Mouse (Mus musculus) spleen, adult 2 months (tissue): ENCODE measurements around the gene Timm44. TPM values are rescaled to one million over a fixed set of nuclear protein-coding genes. Genes with fewer than 3 reads are reported as not detected.

Experiments used
- DNase-seq, 2 experiments: peaks; one replicate each; pipeline versions ENCODE4 v3.0.0 to v3.0.0-alpha.2; 2012 to 2021; ENCODE audit warnings: low spot score in 2 of 2, low read depth in 1 of 2
- H3K27ac ChIP-seq: fragments of 200-500 bp; 2 replicates; pipeline ENCODE4 v1.5.1; 2012; ENCODE audit warnings: low read length, inconsistent platforms; ENCODE audit not compliant: insufficient read depth
- H3K27me3 ChIP-seq: fragments of 200-500 bp; 2 replicates; pipeline ENCODE4 v1.6.1; 2012; ENCODE audit warnings: mild to moderate bottlenecking, moderate library complexity, low read length, inconsistent platforms; ENCODE audit not compliant: control insufficient read depth, insufficient read depth
- H3K36me3 ChIP-seq: fragments of 200-500 bp; 2 replicates; pipeline ENCODE4 v1.6.1; 2012; ENCODE audit warnings: mild to moderate bottlenecking, low read length, inconsistent platforms; ENCODE audit not compliant: control insufficient read depth, insufficient read depth
- H3K4me1 ChIP-seq: fragments of 200-500 bp; 2 replicates; pipeline ENCODE4 v1.6.1; 2011; ENCODE audit warnings: inconsistent platforms; ENCODE audit not compliant: control insufficient read depth, insufficient read depth, insufficient read length
- H3K4me3 ChIP-seq: fragments of 200-500 bp; 2 replicates; pipeline ENCODE4 v1.5.1; 2011; ENCODE audit warnings: mild to moderate bottlenecking, inconsistent platforms; ENCODE audit not compliant: insufficient read depth, insufficient read length; ENCODE audit errors: extremely low read depth
- CTCF ChIP-seq: fragments of 200-500 bp; IDR thresholded peaks from 2 replicates; pipeline ENCODE4 v1.5.1; 2011; ENCODE audit warnings: mild to moderate bottlenecking, inconsistent platforms; ENCODE audit not compliant: insufficient read depth, insufficient read length, insufficient replicate concordance; ENCODE audit errors: extremely low read depth
- POLR2A ChIP-seq: fragments of 200-500 bp; IDR thresholded peaks from 2 replicates; pipeline ENCODE4 v1.6.1; 2011; ENCODE audit warnings: low read depth, low read length, inconsistent platforms
- WGBS: fragments of 180-500 bp; shearing (Covaris S2); methylation state at CpG from one replicate; pipeline ENCODE4 v1.1.7; 2018; 5-methylcytosine and 5-hydroxymethylcytosine counted together
- polyA plus RNA-seq: library from polyadenylated mRNA; depleted of rRNA; stranded (reverse); fragments of >200 nt; gene quantifications from 2 replicates; pipeline ENCODE4 v1.2.3, GENCODE M21; 2012

Gene Timm44
- polyA plus RNA-seq, 1 experiment, result 42.1 TPM

- Histone ChIP-seq H3K4me1 (peaks cover 6% of the 10 kb centered on the region; the same call in 1 of the 2 replicates), H3K4me3 (peak within 1 kb of the TSS; percentile 92), H3K27me3 (no peaks in the 10 kb centered on the region), H3K36me3 (peaks cover 7% of the 10 kb centered on the region), H3K27ac (peak within 1 kb of the TSS; percentile 94)
- TF ChIP-seq CTCF (peak; percentile 38; the same call in 1 of the 2 replicates), POLR2A (peak; percentile 50)
- under 1% methylated on average over 70 of the region's 71 CpGs for WGBS
- peak; percentile 98 to 99 for DNase-seq
Measured at GRCm38 (mm10) chr8:4238434-4239192, 37.1 kb downstream of the Timm44 start, which contains the start of the genes Map2k7 and Gm49320. Gene Map2k7, plus strand, starts transcription at chr8:4238740. Gene Gm49320, plus strand, starts transcription at chr8:4238865.

- 21% methylated on average over 15 of the region's 15 CpGs for WGBS
- DNase-seq, result no peak
- TF ChIP-seq CTCF (no peak), POLR2A (no peak)
- Histone ChIP-seq H3K27me3 (no peaks in the 10 kb centered on the region), H3K4me3 (peak overlapping the region; percentile 77), H3K27ac (peak overlapping the region; percentile 85), H3K4me1 (peaks cover 6% of the 10 kb centered on the region; the same call in 1 of the 2 replicates), H3K36me3 (0 out of 2 replicates have a peak, but pooled peaks cover 2% of the 10 kb centered on the region)
Measured at GRCm38 (mm10) chr8:4237814-4238433, 37.8 kb downstream of the Timm44 start.

GRCm38 (mm10) chr8:4230612-4231351 lies 44.9 kb downstream of the Timm44 start:
- WGBS, result 72% methylated on average over 10 of the region's 10 CpGs
- no peak for DNase-seq
- Histone ChIP-seq H3K36me3 (no peaks in the 10 kb centered on the region), H3K27me3 (peaks cover 3% of the 10 kb centered on the region; the same call in 1 of the 2 replicates), H3K27ac (no peak overlapping the region), H3K4me1 (no peaks in the 10 kb centered on the region), H3K4me3 (no peak overlapping the region)
- no peak for TF ChIP-seq POLR2A
- TF ChIP-seq CTCF, result no peak

- no peak for TF ChIP-seq POLR2A
- TF ChIP-seq CTCF, result no peak
- Histone ChIP-seq H3K27me3 (peaks cover 3% of the 10 kb centered on the region; the same call in 1 of the 2 replicates), H3K4me1 (no peaks in the 10 kb centered on the region), H3K36me3 (no peaks in the 10 kb centered on the region), H3K27ac (no peak overlapping the region), H3K4me3 (no peak overlapping the region)
- no peak for DNase-seq
- WGBS, result 82% methylated on average over 5 of the region's 5 CpGs
Measured at GRCm38 (mm10) chr8:4229784-4230183, 45.9 kb downstream of the Timm44 start.

- Histone ChIP-seq H3K4me3 (no peak overlapping the region), H3K27ac (no peak overlapping the region), H3K36me3 (no peaks in the 10 kb centered on the region), H3K4me1 (no peaks in the 10 kb centered on the region), H3K27me3 (peaks cover 3% of the 10 kb centered on the region; the same call in 1 of the 2 replicates)
- DNase-seq, result no peak
- WGBS, result 88% methylated on average over 4 of the region's 4 CpGs
- no peak for TF ChIP-seq POLR2A
- TF ChIP-seq CTCF, result no peak
Measured at GRCm38 (mm10) chr8:4227919-4228318, 47.8 kb downstream of the Timm44 start.

- no peaks in the 10 kb centered on the region for H3K36me3 ChIP-seq
- 19% methylated on average over 33 of the region's 33 CpGs for WGBS
- no peak for TF ChIP-seq POLR2A
- no peak for TF ChIP-seq CTCF
- no peaks in the 10 kb centered on the region for H3K4me1 ChIP-seq
- no peak within 1 kb of the TSS for H3K4me3 ChIP-seq
- peaks cover 3% of the 10 kb centered on the region; the same call in 1 of the 2 replicates for H3K27me3 ChIP-seq
- no peak within 1 kb of the TSS for H3K27ac ChIP-seq
- no peak for DNase-seq
Measured at GRCm38 (mm10) chr8:4226739-4227347, 48.9 kb downstream of the Timm44 start, which contains the start of gene Lrrc8e. Gene Lrrc8e, plus strand, starts transcription at chr8:4226827.
